Mouse (Mus musculus) neural tube, embryonic 12.5 days (tissue): Measurements from ENCODE around the gene Notch2. TPM values are rescaled to one million over a fixed set of nuclear protein-coding genes. Genes with fewer than 3 reads are reported as not detected.
"Not testable (repeated sequence)": the region's sequence is repeated elsewhere in the genome, so short reads cannot be mapped to it uniquely, and the experiment has no call there.

Source experiments
- ATAC-seq: fragments of 200-750 bp; cut with Nextera tagmentation; 2 replicates; pipeline ENCODE4 v1.8.0; 2017; ENCODE audit warnings: low read depth, mild to moderate bottlenecking, moderate TSS enrichment, moderate library complexity; ENCODE audit not compliant: low FRiP score
- H3K27ac ChIP-seq: fragments of 300-500 bp; sonication (generic); 2 replicates; pipeline ENCODE4 v1.5.1; 2016
- H3K27me3 ChIP-seq: fragments of 300-500 bp; sonication (generic); replicated peaks from 2 replicates; pipeline ENCODE4 v1.6.1; 2016; ENCODE audit warnings: mild to moderate bottlenecking
- H3K36me3 ChIP-seq: fragments of 300-500 bp; sonication (generic); 2 replicates; pipeline ENCODE4 v1.6.1; 2016; ENCODE audit warnings: mild to moderate bottlenecking
- H3K4me1 ChIP-seq: fragments of 300-500 bp; sonication (generic); 2 replicates; pipeline ENCODE4 v1.6.1; 2016
- H3K4me2 ChIP-seq: fragments of 300-500 bp; sonication (generic); replicated peaks from 2 replicates; pipeline ENCODE4 v1.6.1; 2016; ENCODE audit warnings: mild to moderate bottlenecking
- H3K4me3 ChIP-seq: fragments of 300-500 bp; sonication (generic); 2 replicates; pipeline ENCODE4 v1.5.1; 2016
- H3K9ac ChIP-seq: fragments of 300-500 bp; sonication (generic); 2 replicates; pipeline ENCODE4 v1.6.1; 2016; ENCODE audit warnings: mild to moderate bottlenecking
- H3K9me3 ChIP-seq: fragments of 300-500 bp; sonication (generic); 2 replicates; pipeline ENCODE4 v1.6.1; 2016; ENCODE audit warnings: mild to moderate bottlenecking
- WGBS: fragments of 180-500 bp; shearing (Covaris S2); methylation state at CpG from one replicate; pipeline ENCODE4 v1.1.7; 2016; 5-methylcytosine and 5-hydroxymethylcytosine counted together
- polyA plus RNA-seq: library from polyadenylated mRNA; unstranded; fragments of >200 nt; fragmentation: Nextera tagmentation; extraction: Ambion mirVana; gene quantifications from 2 replicates; pipeline ENCODE4 v1.2.1, GENCODE M21; 2016

The Notch2 gene
- polyA plus RNA-seq, 1 experiment from 2014 or later: 17.1 TPM

- not testable (repeated sequence) for H3K27me3 ChIP-seq, H3K9ac ChIP-seq, H3K27ac ChIP-seq, H3K9me3 ChIP-seq, H3K4me3 ChIP-seq, ATAC-seq, H3K4me2 ChIP-seq, H3K4me1 ChIP-seq
- peaks cover 53% of the 10 kb centered on the region for H3K36me3 ChIP-seq
- 89% methylated on average over 4 of the region's 4 CpGs for WGBS
Observed at GRCm38 (mm10) chr3:98132140-98132539, 118.8 kb downstream of the Notch2 start.

- no peaks in the 10 kb centered on the region for H3K9me3 ChIP-seq
- WGBS: 94% methylated on average over 8 of the region's 8 CpGs
- H3K4me2 ChIP-seq: no peak overlapping the region
- no peaks in the 10 kb centered on the region for H3K4me1 ChIP-seq
- ATAC-seq: no peak
- H3K36me3 ChIP-seq: peaks cover 57% of the 10 kb centered on the region
- H3K27ac ChIP-seq: no peak overlapping the region
- H3K9ac ChIP-seq: no peak overlapping the region
- H3K4me3 ChIP-seq: no peak overlapping the region
- no peaks in the 10 kb centered on the region for H3K27me3 ChIP-seq
Observed at GRCm38 (mm10) chr3:98132636-98133035, 119.3 kb downstream of the Notch2 start.

- Histone ChIP-seq H3K9ac (no peak overlapping the region), H3K4me2 (no peak overlapping the region), H3K27ac (no peak overlapping the region), H3K9me3 (no peaks in the 10 kb centered on the region), H3K36me3 (peaks cover 83% of the 10 kb centered on the region), H3K27me3 (no peaks in the 10 kb centered on the region), H3K4me3 (no peak overlapping the region), H3K4me1 (no peaks in the 10 kb centered on the region)
- 95% methylated on average over 15 of the region's 15 CpGs for WGBS
- no peak for ATAC-seq
Observed at GRCm38 (mm10) chr3:98141456-98141855, 128.1 kb downstream of the Notch2 start.

- no peaks in the 10 kb centered on the region for H3K9me3 ChIP-seq
- H3K4me1 ChIP-seq: no peaks in the 10 kb centered on the region
- H3K27ac ChIP-seq: no peak overlapping the region
- no peak overlapping the region for H3K9ac ChIP-seq
- H3K27me3 ChIP-seq: no peaks in the 10 kb centered on the region
- no peak for ATAC-seq
- H3K4me3 ChIP-seq: no peak overlapping the region
- peaks cover 85% of the 10 kb centered on the region for H3K36me3 ChIP-seq
- 94% methylated on average over 13 of the region's 13 CpGs for WGBS
- no peak overlapping the region for H3K4me2 ChIP-seq
Observed at GRCm38 (mm10) chr3:98142862-98143261, 129.5 kb downstream of the Notch2 start.

- no peaks in the 10 kb centered on the region for H3K9me3 ChIP-seq
Observed at GRCm38 (mm10) chr3:98145204-98145603, 131.9 kb downstream of the Notch2 start.

GRCm38 (mm10) chr3:98146471-98147410, 133.4 kb downstream of the Notch2 start:
- ATAC-seq: no peak
- Histone ChIP-seq H3K9me3 (no peaks in the 10 kb centered on the region), H3K4me1 (no peaks in the 10 kb centered on the region), H3K36me3 (peaks cover 57% of the 10 kb centered on the region), H3K9ac (no peak overlapping the region), H3K27me3 (no peaks in the 10 kb centered on the region), H3K4me2 (no peak overlapping the region), H3K4me3 (no peak overlapping the region), H3K27ac (no peak overlapping the region)
- WGBS: 95% methylated on average over 29 of the region's 29 CpGs

More at GRCm38 (mm10) chr3:98145204-98145603, 131.9 kb downstream of the Notch2 start:
- no peak for ATAC-seq
- H3K9ac ChIP-seq: no peak overlapping the region
- WGBS: 90% methylated on average over 10 of the region's 10 CpGs
- H3K27me3 ChIP-seq: no peaks in the 10 kb centered on the region
- peaks cover 69% of the 10 kb centered on the region for H3K36me3 ChIP-seq
- H3K4me1 ChIP-seq: no peaks in the 10 kb centered on the region
- H3K27ac ChIP-seq: no peak overlapping the region
- H3K4me3 ChIP-seq: no peak overlapping the region
- no peak overlapping the region for H3K4me2 ChIP-seq

- Histone ChIP-seq H3K4me3 (no peak overlapping the region), H3K27me3 (no peaks in the 10 kb centered on the region), H3K27ac (no peak overlapping the region), H3K36me3 (peaks cover 53% of the 10 kb centered on the region), H3K4me2 (no peak overlapping the region), H3K9ac (no peak overlapping the region), H3K9me3 (no peaks in the 10 kb centered on the region), H3K4me1 (no peaks in the 10 kb centered on the region)
- 95% methylated on average over 14 of the region's 14 CpGs for WGBS
- no peak for ATAC-seq
Observed at GRCm38 (mm10) chr3:98147706-98148105, 134.4 kb downstream of the Notch2 start.

GRCm38 (mm10) chr3:98149881-98150280, 136.6 kb downstream of the Notch2 start:
- no peak for ATAC-seq
- Histone ChIP-seq H3K4me2 (no peak overlapping the region), H3K4me1 (no peaks in the 10 kb centered on the region), H3K36me3 (peaks cover 36% of the 10 kb centered on the region), H3K9ac (no peak overlapping the region), H3K4me3 (no peak overlapping the region), H3K27me3 (no peaks in the 10 kb centered on the region), H3K9me3 (no peaks in the 10 kb centered on the region), H3K27ac (no peak overlapping the region)
- 95% methylated on average over 11 of the region's 11 CpGs for WGBS

GRCm38 (mm10) chr3:98151016-98151415, 137.7 kb downstream of the Notch2 start:
- Histone ChIP-seq H3K4me3 (no peak overlapping the region), H3K9me3 (no peaks in the 10 kb centered on the region), H3K27me3 (no peaks in the 10 kb centered on the region), H3K36me3 (peaks cover 25% of the 10 kb centered on the region), H3K27ac (no peak overlapping the region), H3K4me1 (no peaks in the 10 kb centered on the region), H3K9ac (no peak overlapping the region), H3K4me2 (no peak overlapping the region)
- 89% methylated on average over 10 of the region's 10 CpGs for WGBS
- no peak for ATAC-seq

GRCm38 (mm10) chr3:98153460-98153859, 140.1 kb downstream of the Notch2 start:
- H3K27ac ChIP-seq: no peak overlapping the region
- no peak for ATAC-seq

GRCm38 (mm10) chr3:98156158-98156557, 142.8 kb downstream of the Notch2 start:
- Histone ChIP-seq H3K9me3 (no peaks in the 10 kb centered on the region), H3K4me1 (no peaks in the 10 kb centered on the region), H3K4me2 (no peak overlapping the region), H3K4me3 (no peak overlapping the region), H3K9ac (no peak overlapping the region), H3K27me3 (no peaks in the 10 kb centered on the region), H3K36me3 (no peaks in the 10 kb centered on the region), H3K27ac (no peak overlapping the region)
- 46% methylated on average over 4 of the region's 4 CpGs for WGBS
- no peak for ATAC-seq

More at GRCm38 (mm10) chr3:98153460-98153859, 140.1 kb downstream of the Notch2 start:
- no peak overlapping the region for H3K4me2 ChIP-seq
- H3K9me3 ChIP-seq: no peaks in the 10 kb centered on the region
- H3K4me1 ChIP-seq: no peaks in the 10 kb centered on the region
- no peak overlapping the region for H3K9ac ChIP-seq
- H3K36me3 ChIP-seq: peaks cover 1% of the 10 kb centered on the region; the same call in 1 of the 2 replicates
- no peaks in the 10 kb centered on the region for H3K27me3 ChIP-seq
- no peak overlapping the region for H3K4me3 ChIP-seq

GRCm38 (mm10) chr3:98157073-98157472, 143.7 kb downstream of the Notch2 start:
- 78% methylated on average over 2 of the region's 2 CpGs for WGBS
- ATAC-seq: no peak

GRCm38 (mm10) chr3:98157585-98157984, 144.3 kb downstream of the Notch2 start:
- 75% methylated on average over 2 of the region's 2 CpGs for WGBS
- no peaks in the 10 kb centered on the region for H3K27me3 ChIP-seq
- H3K4me1 ChIP-seq: no peaks in the 10 kb centered on the region
- no peak overlapping the region for H3K9ac ChIP-seq
- no peaks in the 10 kb centered on the region for H3K36me3 ChIP-seq
- H3K4me3 ChIP-seq: no peak overlapping the region
- ATAC-seq: no peak
- no peak overlapping the region for H3K27ac ChIP-seq
- H3K9me3 ChIP-seq: no peaks in the 10 kb centered on the region
- H3K4me2 ChIP-seq: no peak overlapping the region

More at GRCm38 (mm10) chr3:98157073-98157472, 143.7 kb downstream of the Notch2 start:
- Histone ChIP-seq H3K9ac (no peak overlapping the region), H3K4me1 (no peaks in the 10 kb centered on the region), H3K27me3 (no peaks in the 10 kb centered on the region), H3K4me3 (no peak overlapping the region), H3K4me2 (no peak overlapping the region), H3K27ac (no peak overlapping the region), H3K36me3 (no peaks in the 10 kb centered on the region), H3K9me3 (no peaks in the 10 kb centered on the region)
